Mouse (Mus musculus): Measurements from ENCODE around the gene Hsd11b1.
"Not testable (repeated sequence)": the region's sequence is repeated elsewhere in the genome, so short reads cannot be mapped to it uniquely, and the experiment has no call there.

Gene Hsd11b1

DNA sequence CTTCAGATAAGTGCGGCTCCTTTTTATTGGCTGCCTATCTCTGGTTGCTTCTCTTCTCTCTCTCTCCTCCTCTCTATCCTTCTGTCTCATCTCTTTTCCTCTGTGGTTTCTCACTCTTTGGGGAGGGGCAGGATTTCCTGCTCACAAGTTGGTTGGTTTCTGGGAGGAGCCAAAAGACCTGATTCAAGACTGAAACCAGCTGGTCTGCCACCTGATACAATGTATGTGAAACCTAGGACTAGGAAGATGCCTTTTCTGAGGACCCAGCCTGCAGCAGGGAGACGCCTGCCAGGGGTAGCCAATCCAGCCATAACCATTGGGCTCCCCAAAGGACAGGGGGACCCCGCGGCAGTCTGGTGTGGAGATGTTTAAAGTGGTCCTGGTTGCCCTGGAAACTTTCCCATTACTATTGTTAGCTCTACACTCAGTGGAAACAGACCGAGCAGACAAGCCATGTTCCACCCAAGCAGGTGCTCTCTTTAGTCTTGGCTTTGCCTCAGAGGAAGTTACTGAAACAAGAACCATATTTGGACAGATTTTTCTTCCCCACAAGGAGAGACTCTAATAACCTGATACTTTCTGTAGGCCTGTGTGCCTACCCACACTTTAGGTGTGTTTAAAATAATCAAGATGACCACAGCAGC, at the start of gene Hsd11b1:
Gene Hsd11b1 (minus strand): TSS at position 121 of the 644 bp plus-strand sequence.
- DNase-seq (ENCODE audit: low read depth, low spot score) = no peak

DNA sequence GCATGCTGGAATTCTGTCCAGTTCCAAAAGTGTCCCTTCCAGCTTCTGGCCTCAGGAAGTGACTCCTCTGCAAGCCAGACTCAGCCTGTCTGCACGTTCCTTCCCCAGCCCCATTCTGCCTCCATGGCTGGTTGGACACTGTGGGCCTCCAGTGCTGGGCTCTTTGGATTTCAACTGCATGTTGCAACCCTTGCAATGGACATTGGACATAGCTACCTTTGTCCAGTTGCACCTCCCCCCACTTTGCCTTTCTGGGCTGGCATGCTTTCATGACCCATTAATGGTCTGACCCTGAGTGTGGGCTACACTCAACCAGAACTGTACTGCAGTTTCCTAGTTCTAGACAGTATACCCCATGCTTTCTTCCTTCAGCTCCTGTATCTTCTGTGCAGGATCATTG, 47.7 kb upstream of the Hsd11b1 start:
- no peak for DNase-seq (ENCODE audit: low read depth, low spot score)

DNA sequence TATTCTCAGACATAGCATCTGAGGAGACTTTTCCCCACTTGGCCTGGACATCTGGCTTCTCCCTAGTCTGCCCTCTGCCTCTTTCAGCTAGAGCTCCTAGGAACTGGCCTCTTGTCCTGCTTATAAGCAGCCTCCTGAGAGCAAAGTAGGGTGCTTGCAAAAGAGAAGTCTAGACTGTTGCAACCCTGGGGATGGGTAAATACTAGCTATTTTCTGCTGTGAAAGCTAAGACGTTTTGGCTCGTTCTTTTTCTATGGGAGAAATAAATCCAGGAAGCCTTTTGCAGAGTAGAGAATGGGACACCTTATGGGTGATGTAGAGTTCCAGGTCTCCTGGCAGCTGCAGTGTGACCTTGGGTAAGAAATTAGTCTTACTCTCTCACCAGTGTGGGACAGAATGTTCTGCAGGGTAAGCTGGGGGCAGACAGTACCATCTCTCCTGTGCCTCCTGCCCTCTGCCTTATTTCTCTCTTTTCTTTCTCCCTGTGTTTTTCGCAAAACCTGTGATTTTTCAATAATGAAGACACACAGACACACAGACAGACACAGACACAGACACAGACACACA, 46.7 kb upstream of the Hsd11b1 start:
- no peak for DNase-seq (ENCODE audit: low read depth, low spot score)

DNA sequence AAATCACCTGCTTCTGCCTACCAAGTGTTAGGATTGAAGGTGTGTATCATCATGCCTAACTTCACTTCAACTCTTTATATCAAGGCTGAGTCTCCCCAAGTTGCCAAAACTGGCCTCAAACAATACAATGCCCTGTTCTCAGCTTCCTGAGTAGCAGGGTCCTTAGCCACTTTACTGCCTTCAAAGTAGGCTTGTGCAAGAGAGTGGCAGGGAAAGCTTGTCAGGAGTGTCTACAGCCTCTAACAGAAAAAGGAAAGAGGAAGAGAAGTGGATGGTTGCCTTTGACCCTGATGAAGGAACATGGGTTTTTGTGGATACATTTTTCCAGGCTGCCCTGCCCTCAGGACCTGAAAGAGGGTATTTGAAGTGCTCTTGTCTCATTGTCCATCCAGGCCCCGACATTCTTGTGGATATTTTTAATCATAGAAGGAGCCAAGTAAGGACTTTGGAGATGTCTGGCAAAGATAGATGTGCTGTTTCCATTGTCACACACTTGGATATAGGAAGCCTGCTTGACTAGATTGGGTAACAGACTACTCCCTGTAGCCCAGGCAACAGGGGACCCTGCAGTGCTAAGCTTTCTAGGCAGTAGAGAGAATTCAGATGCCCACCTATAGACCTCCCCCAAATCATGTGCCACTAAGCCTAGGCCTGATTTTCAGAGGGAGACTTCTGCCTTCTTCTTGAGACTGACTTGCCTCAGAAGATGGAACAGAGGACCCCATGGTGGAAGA, 46.1 kb upstream of the Hsd11b1 start:
- no peak for DNase-seq (ENCODE audit: low read depth, low spot score)

DNA sequence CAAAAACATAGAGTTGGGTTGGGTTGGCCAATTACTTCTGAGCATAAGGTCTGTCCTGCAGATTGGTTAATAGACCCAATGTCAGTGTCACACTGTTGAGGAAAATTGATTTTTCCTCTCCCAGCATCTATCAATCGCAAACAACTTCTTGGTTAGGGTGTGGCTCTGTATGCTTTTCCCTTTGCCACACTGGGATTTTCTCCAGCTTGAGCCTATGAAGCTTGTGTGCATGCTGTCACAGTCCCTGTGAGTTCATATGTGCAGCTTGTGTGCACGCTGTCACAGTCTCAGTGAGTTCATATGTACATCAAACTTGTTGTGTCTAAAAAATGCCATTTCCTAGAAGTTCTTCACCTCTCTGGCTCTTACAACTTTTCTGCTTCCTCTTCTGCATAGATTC, 43.0 kb upstream of the Hsd11b1 start:
- DNase-seq (ENCODE audit: low read depth, low spot score) = no peak

DNA sequence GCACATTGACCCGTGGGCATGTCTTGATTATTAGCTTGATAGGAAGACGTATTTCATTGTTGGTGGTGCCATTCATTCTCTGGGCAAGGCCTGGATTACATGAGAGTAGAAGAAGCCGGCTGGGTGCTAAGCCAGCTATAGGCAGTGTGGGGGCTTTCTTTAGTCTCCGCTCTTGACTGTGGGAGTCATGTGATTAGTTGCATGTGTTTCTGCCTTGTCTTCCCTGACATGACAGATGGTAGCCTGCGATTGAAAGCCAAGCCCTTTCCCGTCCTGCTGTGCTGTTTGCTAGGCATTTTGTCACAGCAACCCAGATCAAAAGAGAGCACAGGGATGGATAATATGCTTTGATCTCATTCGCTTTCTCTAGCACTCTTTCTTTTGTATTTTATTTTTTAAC, 41.5 kb upstream of the Hsd11b1 start:
- DNase-seq (ENCODE audit: low read depth, low spot score) = peak; percentile 7

DNA sequence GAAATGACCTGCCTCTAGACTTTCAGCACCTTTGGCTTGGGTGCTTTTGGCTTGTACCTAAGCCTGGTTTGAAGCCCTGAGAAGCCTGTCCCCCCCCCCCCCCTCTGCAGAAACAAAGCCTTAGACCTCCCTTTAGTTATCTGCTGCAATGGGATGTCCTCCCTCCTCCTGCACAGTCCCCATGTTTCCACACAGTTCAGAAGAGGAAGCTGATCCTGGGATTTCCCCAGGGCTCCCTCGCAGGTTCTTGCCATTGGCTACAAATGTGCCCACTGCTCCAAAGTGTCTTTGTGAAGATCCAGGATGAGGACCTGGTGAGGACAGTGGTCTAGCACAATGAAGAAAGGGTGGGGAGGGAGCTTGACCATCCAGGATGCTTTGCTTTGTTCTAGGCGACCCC, 39.2 kb upstream of the Hsd11b1 start:
- DNase-seq (ENCODE audit: low read depth, low spot score) = no peak

DNA sequence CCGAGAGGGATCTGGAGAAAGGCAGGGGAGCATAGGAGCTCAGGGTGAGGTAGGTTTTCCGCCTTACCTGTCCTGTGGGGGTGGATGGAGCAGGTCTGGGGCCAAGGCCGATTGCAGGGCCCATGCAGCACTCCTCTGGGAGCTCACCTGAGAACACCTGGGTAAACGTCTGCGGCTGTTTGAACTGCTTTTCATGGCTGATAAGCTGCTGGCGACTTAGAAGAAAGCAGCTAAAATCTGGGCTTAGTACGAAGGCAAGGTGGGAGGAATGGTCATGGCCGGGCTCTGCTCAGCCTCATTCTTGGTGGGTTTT, 38.2 kb upstream of the Hsd11b1 start:
- DNase-seq (ENCODE audit: low read depth, low spot score) = no peak

DNA sequence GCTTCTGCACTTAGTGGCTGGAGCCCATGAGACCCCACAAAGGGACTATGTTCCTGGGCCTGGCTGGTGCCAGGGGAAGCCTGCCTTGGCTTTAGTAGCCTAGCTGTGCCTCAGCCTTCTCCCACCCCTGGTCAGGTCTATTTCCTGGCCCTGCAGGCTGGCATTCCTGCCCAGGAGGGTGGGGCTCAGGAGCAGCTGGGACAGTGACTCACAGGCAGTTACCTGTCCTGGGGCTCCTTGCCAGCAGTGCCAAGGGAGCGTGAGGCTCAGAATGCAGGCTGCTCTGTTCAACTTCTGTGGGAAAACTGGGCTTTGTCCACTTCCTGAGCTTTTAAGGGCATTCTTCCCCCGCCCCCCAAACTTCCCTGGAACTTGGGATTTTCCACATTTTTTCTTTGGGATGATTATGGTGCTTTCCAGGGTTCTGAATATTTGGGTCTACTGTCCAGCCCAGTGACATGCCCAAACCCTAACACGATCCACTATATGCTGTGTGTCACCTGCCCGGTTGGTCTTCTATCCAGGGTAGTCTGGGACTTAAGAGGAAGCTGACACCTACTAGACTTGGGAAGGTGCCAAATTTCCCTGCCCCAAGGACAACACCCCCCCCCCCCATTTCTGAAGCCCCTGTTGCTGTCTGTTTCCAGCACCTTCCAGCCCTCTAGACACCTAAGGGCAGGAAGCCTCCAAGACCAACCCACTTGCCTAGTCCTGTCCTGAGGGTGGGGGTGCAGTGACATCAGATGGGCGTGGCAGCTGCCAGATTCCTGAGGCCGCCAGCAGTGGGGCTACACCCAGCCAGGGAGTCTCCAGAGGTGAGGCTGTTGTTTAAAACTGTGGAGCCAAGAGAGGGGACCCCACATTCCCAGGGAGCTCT, 37.6 kb upstream of the Hsd11b1 start:
- DNase-seq (ENCODE audit: low read depth, low spot score) = peak; percentile 59

DNA sequence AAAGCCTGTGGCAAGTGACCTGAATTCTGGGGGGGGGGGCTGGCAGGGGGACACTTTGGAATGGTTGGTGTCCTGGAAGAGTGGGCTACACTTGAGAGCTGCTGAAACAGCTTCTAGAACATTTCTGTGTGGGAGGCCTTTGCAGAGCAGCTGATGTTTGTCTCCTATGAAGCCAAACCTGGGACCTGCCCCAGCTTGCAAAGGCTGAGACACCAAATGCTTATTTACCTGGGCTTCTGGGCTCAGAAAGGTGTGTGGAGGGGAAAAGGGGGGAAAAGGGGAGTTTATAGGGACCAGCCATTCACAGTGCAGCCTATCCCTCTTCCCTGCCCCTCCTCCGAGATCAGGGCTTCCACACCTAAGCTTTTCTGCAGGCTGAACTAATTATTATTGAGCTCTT, 36.1 kb upstream of the Hsd11b1 start:
- no peak for DNase-seq (ENCODE audit: low read depth, low spot score)

DNA sequence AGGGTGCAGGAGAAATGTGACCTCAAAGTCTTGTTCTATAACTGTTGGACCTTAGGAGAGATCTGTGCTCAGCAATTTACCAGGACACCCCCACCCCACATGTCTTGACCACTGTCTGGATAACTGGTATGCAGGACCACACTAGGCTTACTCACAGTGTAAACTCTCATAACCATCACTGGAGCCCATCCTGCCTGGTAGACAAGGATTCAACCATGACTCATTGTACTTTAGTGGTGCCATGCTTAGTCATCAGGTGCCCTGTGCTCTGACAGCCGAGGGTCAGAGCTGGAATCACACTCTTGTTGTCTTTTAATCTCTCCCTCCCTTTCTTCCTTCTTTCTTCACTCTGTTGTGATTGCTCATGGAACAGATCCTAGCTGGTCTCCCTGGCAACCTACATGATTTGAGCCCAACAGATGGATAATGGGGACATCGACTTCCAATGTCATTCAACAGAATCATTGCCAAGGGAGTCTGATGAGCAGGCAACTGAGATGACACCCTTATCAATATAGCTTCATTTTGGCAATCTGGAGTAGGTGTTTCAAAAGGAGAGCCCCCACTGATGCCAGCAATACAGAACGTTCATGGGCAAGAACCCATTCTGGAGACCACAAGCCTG, 34.4 kb upstream of the Hsd11b1 start:
- no peak for DNase-seq (ENCODE audit: low read depth, low spot score)

DNA sequence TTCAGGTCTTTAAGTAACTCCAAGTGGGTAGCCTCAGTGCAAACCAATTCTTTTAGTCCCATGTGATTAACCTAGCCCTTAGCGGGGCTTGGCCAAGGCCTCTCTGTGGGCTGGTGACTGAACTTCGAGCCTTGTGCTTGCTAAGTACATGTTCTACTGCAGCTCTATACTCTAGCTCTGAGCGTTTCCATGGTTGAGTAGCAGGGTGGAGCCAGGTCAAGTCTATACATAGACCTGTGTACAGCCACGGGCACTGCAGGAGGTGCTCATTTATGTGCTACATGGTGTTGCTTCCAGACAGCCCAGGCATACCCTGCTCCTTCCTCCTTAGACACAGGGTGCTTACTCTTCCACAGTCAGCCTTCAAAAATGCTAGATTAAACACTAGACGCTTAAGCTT, 32.0 kb upstream of the Hsd11b1 start:
- no peak for DNase-seq (ENCODE audit: low read depth, low spot score)

DNA sequence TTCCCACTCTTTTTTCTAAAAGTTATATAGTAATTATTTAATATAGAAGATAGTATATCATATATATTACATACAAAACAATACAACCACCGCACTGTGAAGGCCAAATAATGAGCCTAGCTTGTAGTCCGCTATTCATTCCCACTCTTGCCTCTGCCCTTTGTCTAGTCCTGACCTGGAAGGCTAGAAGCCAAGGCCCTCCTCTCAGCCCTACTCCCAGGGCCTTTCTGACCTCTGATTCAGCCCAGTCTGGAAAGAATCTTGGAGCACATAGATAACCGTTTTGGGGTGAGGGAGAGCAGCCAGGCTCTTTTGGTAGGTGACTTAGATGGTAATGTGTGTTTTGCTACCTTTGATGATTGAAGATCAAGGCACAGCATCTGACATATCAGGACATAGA, 30.1 kb upstream of the Hsd11b1 start:
- DNase-seq (ENCODE audit: low read depth, low spot score) = no peak

DNA sequence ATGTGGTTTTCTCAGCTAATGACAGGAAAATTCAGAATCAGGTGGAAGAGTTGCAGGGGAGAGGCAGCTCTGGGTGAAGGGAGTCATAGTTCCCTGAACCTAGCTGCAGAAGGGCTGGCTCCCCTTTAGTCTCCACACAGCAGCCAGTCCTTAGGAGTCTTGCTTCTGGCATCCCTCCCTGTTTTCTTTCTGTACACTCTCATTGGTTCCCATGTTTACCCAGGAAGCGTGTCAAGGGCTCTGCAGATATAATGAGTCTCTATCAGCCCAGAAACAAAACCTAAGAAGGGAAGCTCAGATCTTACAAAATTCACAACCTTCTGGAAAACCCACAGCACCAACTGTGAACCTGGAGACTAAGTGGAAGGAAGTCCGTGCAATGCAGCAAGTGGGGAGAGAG, 29.2 kb upstream of the Hsd11b1 start:
- DNase-seq (ENCODE audit: low read depth, low spot score) = no peak

DNA sequence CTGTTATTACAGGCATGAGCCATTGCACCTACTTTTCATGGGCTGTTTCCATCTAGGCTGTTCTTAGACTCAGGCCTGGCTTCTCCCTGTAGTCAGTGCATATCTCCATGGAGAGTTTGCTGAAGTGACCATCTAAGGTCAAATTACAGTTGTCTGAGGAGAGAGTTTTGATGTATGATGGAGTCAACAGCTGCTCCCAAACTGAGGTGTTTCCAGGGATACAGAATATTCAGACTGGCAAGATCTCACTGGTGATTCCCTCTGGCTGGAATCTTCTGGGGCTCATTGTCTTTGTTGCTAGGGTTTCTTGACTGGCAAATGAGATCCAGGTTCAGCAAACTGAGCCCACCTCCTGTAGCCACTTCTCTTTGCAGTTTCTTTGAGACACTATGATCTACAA, 26.8 kb upstream of the Hsd11b1 start:
- no peak for DNase-seq (ENCODE audit: low read depth, low spot score)

DNA sequence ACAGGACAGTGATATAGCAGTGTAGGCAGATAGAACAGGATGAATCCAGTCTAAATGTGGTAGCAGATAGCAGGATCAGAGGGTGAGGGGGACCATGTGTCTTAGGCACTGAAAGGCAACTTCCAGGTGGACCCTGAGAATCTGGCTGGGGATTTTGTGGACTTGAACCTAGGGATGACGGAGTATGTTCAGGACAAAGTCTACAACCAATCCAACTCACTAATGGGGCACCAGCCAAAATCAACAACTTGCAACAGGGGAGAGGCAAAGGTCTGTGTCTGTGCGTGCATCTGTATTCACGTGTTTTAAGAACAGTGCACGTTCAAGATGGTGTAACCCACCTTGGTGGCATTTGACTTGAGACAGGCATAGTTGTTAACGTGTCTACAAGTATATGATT, 26.0 kb upstream of the Hsd11b1 start:
- no peak for DNase-seq (ENCODE audit: low read depth, low spot score)

DNA sequence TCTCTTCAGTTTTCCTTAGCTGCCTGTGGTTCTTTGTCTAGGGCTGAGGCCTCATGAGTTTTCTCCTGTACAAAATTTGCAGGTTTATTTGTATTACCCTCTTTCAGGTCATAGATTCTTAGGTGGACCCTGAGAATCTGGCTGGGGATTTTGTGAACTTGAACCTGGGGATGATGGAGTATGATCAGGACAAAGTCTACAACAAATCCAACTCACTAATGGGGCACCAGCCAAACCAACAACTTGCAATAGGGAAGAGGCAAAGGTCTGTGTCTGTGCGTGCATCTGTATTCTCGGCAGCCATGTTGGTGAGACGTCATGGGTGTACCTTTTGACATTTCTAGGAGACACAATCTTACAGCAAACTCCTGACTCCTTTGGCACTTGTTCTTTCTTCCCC, 25.2 kb upstream of the Hsd11b1 start:
- DNase-seq (ENCODE audit: low read depth, low spot score) = no peak

DNA sequence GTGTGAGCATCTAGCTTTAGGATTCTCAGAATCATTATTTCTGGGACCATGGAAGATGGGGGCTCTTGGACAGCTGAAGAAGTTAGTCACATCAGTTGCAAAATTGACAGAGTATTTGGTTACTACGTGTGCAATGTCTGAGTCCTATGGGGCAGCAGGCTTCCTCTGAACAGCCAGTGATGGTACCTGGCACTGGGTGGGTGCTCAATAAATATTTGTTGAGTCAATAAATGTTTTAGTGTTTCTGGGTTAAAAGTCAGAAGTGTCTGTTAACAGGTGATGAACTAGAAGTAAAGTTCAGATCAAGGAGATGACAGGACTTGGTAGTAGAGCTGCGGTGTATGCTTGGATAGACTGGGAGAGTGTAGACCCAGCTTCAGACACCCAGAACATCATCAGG, 23.7 kb upstream of the Hsd11b1 start:
- DNase-seq (ENCODE audit: low read depth, low spot score) = no peak

DNA sequence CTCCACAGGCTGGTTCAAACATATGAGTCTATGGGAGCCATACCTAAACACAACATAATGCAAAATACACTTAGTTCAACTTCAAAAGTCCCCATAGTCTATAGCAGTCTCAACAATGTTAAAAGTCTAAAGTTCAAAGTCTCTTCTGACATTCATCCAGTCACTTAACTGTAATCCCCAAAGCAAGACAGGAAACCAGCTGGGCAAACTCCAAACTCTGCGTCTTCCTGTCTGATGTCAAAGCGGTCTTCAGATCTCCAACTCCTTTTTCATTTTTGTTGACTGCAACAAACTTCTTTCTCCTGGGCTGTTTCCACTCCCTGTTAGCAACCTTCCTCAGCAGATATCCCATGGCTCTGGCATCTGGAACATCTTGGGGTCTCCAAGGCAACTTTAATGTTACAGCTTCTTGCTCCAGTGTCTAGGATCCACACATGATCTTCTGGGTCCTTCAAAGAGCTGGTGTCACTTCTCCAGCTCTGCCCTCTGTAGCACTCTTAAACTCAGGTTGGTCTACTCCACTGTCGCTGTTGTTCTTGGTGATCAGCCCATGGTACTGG, 22.0 kb upstream of the Hsd11b1 start:
- not testable (repeated sequence) for DNase-seq (ENCODE audit: low read depth, low spot score)

DNA sequence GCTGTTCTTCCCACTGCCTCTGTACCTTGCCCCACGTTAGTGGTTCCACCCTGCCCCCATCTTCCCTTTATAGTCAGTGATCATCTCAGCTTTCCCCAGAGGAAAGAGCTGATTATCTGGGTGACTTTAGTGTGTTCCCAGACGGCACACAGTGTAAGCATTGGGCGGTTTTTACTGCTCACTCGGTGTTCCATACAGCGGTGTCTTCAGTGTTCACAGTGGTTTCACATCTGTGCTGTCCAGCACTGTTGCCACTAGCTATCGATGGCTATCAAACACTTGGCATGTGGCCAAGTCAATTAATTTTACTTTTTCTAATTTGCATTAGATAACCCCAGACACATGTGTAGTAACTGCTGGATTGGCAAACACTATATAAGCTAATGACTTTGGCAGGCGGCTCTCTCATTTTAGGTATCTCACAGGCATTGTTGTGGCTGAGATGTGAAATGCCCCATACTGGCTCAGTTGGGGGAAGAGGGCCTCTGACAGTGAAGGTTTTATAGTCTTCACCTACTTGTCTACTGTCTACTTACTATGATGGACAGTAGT, 20.4 kb upstream of the Hsd11b1 start:
- DNase-seq (ENCODE audit: low read depth, low spot score) = no peak

DNA sequence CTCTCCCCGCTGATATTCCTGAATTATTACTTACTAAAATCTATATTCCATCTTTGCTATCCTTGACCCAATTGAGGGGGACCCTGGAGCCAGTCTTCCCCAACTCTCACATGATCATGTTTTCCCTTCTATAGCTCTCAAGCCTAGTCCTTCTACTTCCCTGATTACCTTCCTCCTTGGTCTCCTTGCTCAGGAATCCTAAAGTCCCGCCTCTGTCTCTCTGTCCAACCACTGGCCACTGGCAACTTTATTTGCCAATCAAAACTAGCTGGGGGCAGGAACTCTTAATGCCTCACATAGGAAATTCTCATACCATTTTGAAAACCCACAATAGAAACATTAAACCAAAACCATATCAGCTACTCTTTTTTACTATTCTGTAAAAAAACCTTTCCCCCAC, 17.5 kb upstream of the Hsd11b1 start:
- DNase-seq (ENCODE audit: low read depth, low spot score) = no peak
